Mouse (Mus musculus) hindlimb bud, embryonic 11.5 days (tissue): ENCODE measurements around the gene Gm7995.
"Not testable (repeated sequence)": the region's sequence is repeated elsewhere in the genome, so short reads cannot be mapped to it uniquely, and the experiment has no call there.

Source experiments
- DNase-seq: peaks from one replicate; pipeline ENCODE4 v3.0.0-alpha.2; 2012; ENCODE audit warnings: low read depth, low spot score; ENCODE audit errors: extremely low spot score

Gene Gm7995

DNA sequence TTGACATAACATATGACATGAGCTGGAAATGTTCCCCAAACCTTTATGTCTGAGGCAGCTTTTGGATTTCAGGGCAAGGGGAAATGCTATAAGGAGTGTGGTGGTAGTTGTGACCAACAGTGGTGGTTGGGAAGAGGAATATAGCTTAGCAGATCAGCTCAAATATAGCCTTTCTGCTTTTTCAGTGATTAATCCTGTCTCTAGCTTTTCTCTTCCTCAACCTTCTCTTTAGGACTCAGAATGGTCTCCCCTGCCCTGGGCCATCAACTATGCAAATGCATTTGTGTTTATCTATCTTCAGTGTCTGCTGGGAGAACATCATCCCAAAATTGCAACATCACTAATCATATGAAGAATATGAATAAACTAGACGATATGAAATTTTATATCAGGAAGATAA is at the start of gene Gm7995:
Gm7995 (plus strand) TSS at position 301 of the 400 bp plus-strand sequence.
- not testable (repeated sequence) for DNase-seq

GRCm38 (mm10) chr14:42297258-42297657 is 12.8 kb upstream of the Gm7995 start, which contains the start of gene Gm9611:
Gm9611 (minus strand) TSS chr14:42297358.
- not testable (repeated sequence) for DNase-seq
